Mouse (Mus musculus) forebrain, embryonic 10.5 days (tissue): ENCODE measurements around the gene Flt3l. TPM values are rescaled to one million over a fixed set of nuclear protein-coding genes. Genes with fewer than 3 reads are reported as not detected.
"Not testable (repeated sequence)": the region's sequence is repeated elsewhere in the genome, so short reads cannot be mapped to it uniquely, and the experiment has no call there.

Experiments used
- DNase-seq: peaks from one replicate; pipeline ENCODE4 v3.0.0-alpha.2; 2017; ENCODE audit warnings: low spot score; ENCODE audit errors: extremely low spot score
- H3K27ac ChIP-seq: fragments of 300-500 bp; sonication (generic); 2 replicates; pipeline ENCODE4 v1.5.1; 2016; ENCODE audit warnings: mild to moderate bottlenecking
- H3K27me3 ChIP-seq: fragments of 300-500 bp; sonication (generic); 2 replicates; pipeline ENCODE4 v1.6.1; 2016; ENCODE audit warnings: mild to moderate bottlenecking; ENCODE audit not compliant: poor library complexity, severe bottlenecking
- H3K36me3 ChIP-seq: fragments of 300-500 bp; sonication (generic); replicated peaks from 2 replicates; pipeline ENCODE4 v1.6.1; 2016; ENCODE audit warnings: mild to moderate bottlenecking, moderate library complexity
- H3K4me1 ChIP-seq: fragments of 300-500 bp; sonication (generic); 2 replicates; pipeline ENCODE4 v1.6.1; 2016
- H3K4me3 ChIP-seq: fragments of 300-500 bp; sonication (generic); 2 replicates; pipeline ENCODE4 v1.5.1; 2016; ENCODE audit warnings: mild to moderate bottlenecking, moderate library complexity
- H3K9me3 ChIP-seq: fragments of 300-500 bp; sonication (generic); 2 replicates; pipeline ENCODE4 v1.6.1; 2016; ENCODE audit warnings: mild to moderate bottlenecking, moderate library complexity
- WGBS: fragments of 180-500 bp; shearing (Covaris S2); methylation state at CpG from one replicate; pipeline ENCODE4 v1.1.7; 2016; 5-methylcytosine and 5-hydroxymethylcytosine counted together
- polyA plus RNA-seq: library from polyadenylated mRNA; unstranded; fragments of >200 nt; fragmentation: Nextera tagmentation; extraction: Ambion mirVana; gene quantifications from 2 replicates; pipeline ENCODE4 v1.2.1, GENCODE M21; 2016

Gene Flt3l
- polyA plus RNA-seq, 1 experiment from 2014 or later: 1.1 TPM

GRCm38 (mm10) chr7:45124224-45125143 is 11.7 kb downstream of the Flt3l start, which contains the start of gene Rps11:
Gene Rps11 (minus strand): TSS chr7:45124439.
- DNase-seq: peak; percentile 100
- Histone ChIP-seq H3K4me3 (peak within 1 kb of the TSS; percentile 98), H3K9me3 (no peaks in the 10 kb centered on the region), H3K4me1 (peaks cover 62% of the 10 kb centered on the region), H3K27ac (peak within 1 kb of the TSS; percentile 98), H3K27me3 (no peaks in the 10 kb centered on the region), H3K36me3 (peaks cover 71% of the 10 kb centered on the region)
- WGBS: under 1% methylated on average over 59 of the region's 59 CpGs

- Histone ChIP-seq H3K4me3 (peak overlapping the region; percentile 98), H3K27me3 (no peaks in the 10 kb centered on the region), H3K27ac (peak overlapping the region; percentile 98), H3K9me3 (no peaks in the 10 kb centered on the region), H3K4me1 (peaks cover 56% of the 10 kb centered on the region), H3K36me3 (peaks cover 84% of the 10 kb centered on the region)
- WGBS: 28% methylated on average over 12 of the region's 12 CpGs
- no peak for DNase-seq
These were observed 13.1 kb downstream of the Flt3l start for GRCm38 (mm10) chr7:45123186-45123570.

GRCm38 (mm10) chr7:45122561-45123185 is 13.6 kb downstream of the Flt3l start:
- H3K27me3 ChIP-seq: no peaks in the 10 kb centered on the region
- H3K36me3 ChIP-seq: peaks cover 86% of the 10 kb centered on the region
- DNase-seq: no peak
- 90% methylated on average over 15 of the region's 15 CpGs for WGBS
- H3K4me1 ChIP-seq: peaks cover 56% of the 10 kb centered on the region
- H3K27ac ChIP-seq: peak overlapping the region; percentile 98
- H3K9me3 ChIP-seq: no peaks in the 10 kb centered on the region
- H3K4me3 ChIP-seq: peak overlapping the region; percentile 98

- peaks cover 50% of the 10 kb centered on the region for H3K4me1 ChIP-seq
- H3K4me3 ChIP-seq: peak overlapping the region; percentile 98
- peaks cover 83% of the 10 kb centered on the region for H3K36me3 ChIP-seq
- H3K9me3 ChIP-seq: no peaks in the 10 kb centered on the region
- H3K27me3 ChIP-seq: no peaks in the 10 kb centered on the region
- no peak for DNase-seq
- H3K27ac ChIP-seq: 0 out of 2 replicates have a peak overlapping the region, but pooled peaks have one; percentile 35
These were observed 14.3 kb downstream of the Flt3l start for GRCm38 (mm10) chr7:45121966-45122365.

GRCm38 (mm10) chr7:45121404-45121803 is 14.8 kb downstream of the Flt3l start:
- peaks cover 44% of the 10 kb centered on the region for H3K4me1 ChIP-seq
- no peak for DNase-seq
- peak overlapping the region; percentile 60; the same call in 1 of the 2 replicates for H3K27ac ChIP-seq
- peak overlapping the region; percentile 98 for H3K4me3 ChIP-seq
- H3K9me3 ChIP-seq: no peaks in the 10 kb centered on the region
- 81% methylated on average over 8 of the region's 8 CpGs for WGBS
- H3K27me3 ChIP-seq: no peaks in the 10 kb centered on the region
- H3K36me3 ChIP-seq: peaks cover 77% of the 10 kb centered on the region

GRCm38 (mm10) chr7:45119780-45120709 is 16.2 kb downstream of the Flt3l start:
- Histone ChIP-seq H3K27ac (no peak overlapping the region), H3K4me1 (peaks cover 31% of the 10 kb centered on the region), H3K9me3 (no peaks in the 10 kb centered on the region), H3K36me3 (peaks cover 64% of the 10 kb centered on the region), H3K27me3 (no peaks in the 10 kb centered on the region), H3K4me3 (no peak overlapping the region)
- DNase-seq: no peak
- 87% methylated on average over 5 of the region's 5 CpGs for WGBS

- Histone ChIP-seq H3K4me3 (no peak overlapping the region), H3K27ac (no peak overlapping the region), H3K9me3 (no peaks in the 10 kb centered on the region), H3K36me3 (peaks cover 61% of the 10 kb centered on the region), H3K4me1 (peaks cover 24% of the 10 kb centered on the region), H3K27me3 (no peaks in the 10 kb centered on the region)
- WGBS: 91% methylated on average over 6 of the region's 6 CpGs
- DNase-seq: no peak
These were observed 17.9 kb downstream of the Flt3l start for GRCm38 (mm10) chr7:45118336-45118735.

- H3K27me3 ChIP-seq: no peaks in the 10 kb centered on the region
- H3K4me3 ChIP-seq: no peak overlapping the region
- H3K4me1 ChIP-seq: peaks cover 16% of the 10 kb centered on the region
- 88% methylated on average over 8 of the region's 8 CpGs for WGBS
- no peaks in the 10 kb centered on the region for H3K9me3 ChIP-seq
- DNase-seq: no peak
- H3K27ac ChIP-seq: no peak overlapping the region
- peaks cover 53% of the 10 kb centered on the region for H3K36me3 ChIP-seq
These were observed 18.7 kb downstream of the Flt3l start for GRCm38 (mm10) chr7:45117566-45117965.

GRCm38 (mm10) chr7:45113476-45113875 is 22.8 kb downstream of the Flt3l start:
- Histone ChIP-seq H3K9me3 (no peaks in the 10 kb centered on the region), H3K36me3 (peaks cover 12% of the 10 kb centered on the region), H3K4me1 (no peaks in the 10 kb centered on the region), H3K27ac (no peak overlapping the region), H3K27me3 (no peaks in the 10 kb centered on the region), H3K4me3 (no peak overlapping the region)
- 80% methylated on average over 2 of the region's 2 CpGs for WGBS
- DNase-seq: no peak

GRCm38 (mm10) chr7:45112529-45112928 is 23.7 kb downstream of the Flt3l start:
- DNase-seq: no peak
- Histone ChIP-seq H3K9me3 (no peaks in the 10 kb centered on the region), H3K27ac (no peak overlapping the region), H3K4me3 (no peak overlapping the region), H3K4me1 (no peaks in the 10 kb centered on the region), H3K27me3 (no peaks in the 10 kb centered on the region), H3K36me3 (peaks cover 3% of the 10 kb centered on the region)
- WGBS: 76% methylated on average over 3 of the region's 3 CpGs

GRCm38 (mm10) chr7:45111940-45112339 is 24.3 kb downstream of the Flt3l start:
- Histone ChIP-seq H3K9me3 (no peaks in the 10 kb centered on the region), H3K27me3 (no peaks in the 10 kb centered on the region), H3K4me1 (peaks cover 4% of the 10 kb centered on the region), H3K36me3 (no peaks in the 10 kb centered on the region), H3K27ac (no peak overlapping the region), H3K4me3 (no peak overlapping the region)
- no peak for DNase-seq
- WGBS: 71% methylated on average over 2 of the region's 2 CpGs

GRCm38 (mm10) chr7:45110089-45110488 is 26.1 kb downstream of the Flt3l start:
- WGBS: 94% methylated on average over 4 of the region's 4 CpGs
- not testable (repeated sequence) for H3K4me3 ChIP-seq, H3K27me3 ChIP-seq, H3K27ac ChIP-seq, DNase-seq, H3K36me3 ChIP-seq, H3K9me3 ChIP-seq
- H3K4me1 ChIP-seq: peaks cover 18% of the 10 kb centered on the region
